Mouse (Mus musculus): ENCODE results near the gene Cdc42ep4.

The Cdc42ep4 gene

GRCm38 (mm10) chr11:113776851-113777511, 25.3 kb upstream of the Cdc42ep4 start:
- no peak for DNase-seq

- no peak for DNase-seq
Observed at GRCm38 (mm10) chr11:113774773-113775172, 23.1 kb upstream of the Cdc42ep4 start.

GRCm38 (mm10) chr11:113773191-113773590, 21.5 kb upstream of the Cdc42ep4 start:
- DNase-seq: no peak

GRCm38 (mm10) chr11:113771187-113771586, 19.5 kb upstream of the Cdc42ep4 start:
- DNase-seq: no peak

GRCm38 (mm10) chr11:113768356-113768755, 16.7 kb upstream of the Cdc42ep4 start:
- no peak for DNase-seq

- DNase-seq: no peak
Observed at GRCm38 (mm10) chr11:113767285-113767684, 15.6 kb upstream of the Cdc42ep4 start.

GRCm38 (mm10) chr11:113766284-113766985, 14.8 kb upstream of the Cdc42ep4 start:
- DNase-seq: no peak

- no peak for DNase-seq
Observed at GRCm38 (mm10) chr11:113764132-113764849, 12.6 kb upstream of the Cdc42ep4 start.

GRCm38 (mm10) chr11:113763449-113763848, 11.8 kb upstream of the Cdc42ep4 start:
- no peak for DNase-seq

- DNase-seq: no peak
Observed at GRCm38 (mm10) chr11:113762136-113762797, 10.6 kb upstream of the Cdc42ep4 start.

GRCm38 (mm10) chr11:113761646-113762045, 10.0 kb upstream of the Cdc42ep4 start:
- no peak for DNase-seq

- no peak for DNase-seq
Observed at GRCm38 (mm10) chr11:113760476-113760875, 8.8 kb upstream of the Cdc42ep4 start.

- DNase-seq: no peak
Observed at GRCm38 (mm10) chr11:113758851-113759250, 7.2 kb upstream of the Cdc42ep4 start.

GRCm38 (mm10) chr11:113756578-113756977, 4.9 kb upstream of the Cdc42ep4 start:
- DNase-seq: no peak

GRCm38 (mm10) chr11:113755878-113756277, 4.2 kb upstream of the Cdc42ep4 start:
- no peak for DNase-seq

- no peak for DNase-seq
Observed at GRCm38 (mm10) chr11:113754845-113755244, 3.2 kb upstream of the Cdc42ep4 start.

GRCm38 (mm10) chr11:113752685-113753430, 1.2 kb upstream of the Cdc42ep4 start:
- no peak for DNase-seq

- no peak for DNase-seq
Observed at GRCm38 (mm10) chr11:113752158-113752661, 529 bp upstream of the Cdc42ep4 start.

GRCm38 (mm10) chr11:113750571-113751483, 854 bp downstream of the Cdc42ep4 start:
- DNase-seq: peak; percentile 84

GRCm38 (mm10) chr11:113749749-113750351, 1.8 kb downstream of the Cdc42ep4 start:
- no peak for DNase-seq

Measured in thymus, postnatal 25 days (tissue).